Mouse (Mus musculus) ovary, postnatal 36 days (tissue): ENCODE data around the gene Erbb3.
A peak's percentile ranks its signal among the peaks of the same experiment; 100 is the strongest.

ENCODE experiments used
- DNase-seq: peaks from one replicate; pipeline ENCODE4 v3.0.0; 2022; ENCODE audit warnings: low spot score, mixed read lengths

Erbb3 gene

DNA sequence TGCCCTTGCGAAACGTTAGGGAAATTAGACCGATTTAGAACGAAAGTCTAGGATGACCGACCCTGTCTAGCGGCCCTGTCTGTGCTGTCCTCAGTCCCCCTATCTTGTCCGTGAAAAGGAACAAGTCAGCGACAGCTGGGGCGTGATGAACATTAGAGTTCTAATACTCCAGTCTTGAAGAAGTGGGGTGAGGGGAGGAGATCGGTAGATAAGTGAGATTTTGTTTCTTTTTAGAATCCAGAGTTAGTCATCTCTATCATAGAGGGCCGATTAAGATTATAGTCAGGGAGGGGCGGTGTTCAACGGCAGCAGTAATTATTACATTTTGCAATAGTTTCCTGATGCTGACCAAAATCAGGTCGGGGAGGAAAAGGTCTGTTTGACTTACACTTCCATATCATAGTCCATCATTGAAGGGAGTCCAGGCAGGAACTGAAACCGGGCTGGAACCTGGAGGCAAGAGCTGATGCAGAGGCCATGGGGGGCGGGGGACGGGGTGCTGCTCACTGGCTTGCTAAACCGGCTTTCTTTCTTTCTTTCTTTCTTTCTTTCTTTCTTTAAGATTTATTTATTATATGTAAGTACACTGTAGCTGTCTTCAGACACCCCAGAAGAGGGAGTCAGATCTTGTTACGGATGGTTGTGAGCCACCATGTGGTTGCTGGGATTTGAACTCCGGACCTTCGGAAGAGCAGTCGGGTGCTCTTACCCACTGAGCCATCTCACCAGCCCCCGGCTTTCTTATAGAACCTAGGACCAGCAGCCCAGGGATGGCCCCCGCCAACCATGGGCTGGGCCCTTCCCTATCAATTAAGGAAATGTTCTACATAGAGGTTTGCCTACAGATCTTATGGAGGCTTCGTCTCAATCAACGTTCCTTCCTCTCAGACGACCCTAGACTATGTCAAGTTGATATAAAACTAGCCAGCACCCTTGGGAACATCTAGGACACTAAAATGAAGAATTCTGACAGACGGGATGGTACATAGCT is 62.8 kb downstream of the Erbb3 start:
- DNase-seq = no peak

DNA sequence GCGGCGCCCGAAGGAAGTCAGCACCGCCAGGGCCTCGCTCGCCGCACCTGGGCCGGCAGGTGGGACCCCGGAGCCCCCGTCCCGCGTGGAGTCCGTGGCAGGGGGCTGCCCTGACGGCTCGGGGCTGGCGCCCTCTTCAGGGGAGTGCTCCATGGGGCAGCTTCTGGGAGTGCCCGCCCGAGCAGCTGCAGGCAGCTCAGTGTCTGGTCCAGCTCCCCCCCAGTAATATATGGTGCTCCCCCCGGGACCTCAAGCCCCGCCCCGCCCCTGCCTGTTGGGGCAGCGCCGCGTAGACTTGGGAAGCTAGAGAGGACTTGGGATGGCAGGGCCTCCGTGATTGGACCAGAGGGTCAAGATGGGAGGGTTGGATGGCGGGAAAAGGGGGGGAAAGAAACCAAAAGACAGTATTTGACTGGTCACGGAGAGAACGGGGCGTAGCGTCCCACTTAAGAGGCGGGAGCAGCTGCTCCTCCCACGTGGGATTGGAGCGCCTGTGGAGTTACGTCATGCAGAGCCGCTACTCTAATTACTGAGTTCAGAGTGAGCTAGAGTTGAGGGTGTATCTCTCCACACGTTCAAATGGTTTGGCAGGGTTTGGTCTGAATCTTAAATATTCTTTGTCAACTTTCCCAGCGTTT is 63.7 kb downstream of the Erbb3 start, which contains the start of gene Esyt1:
Gene Esyt1, minus strand, starts transcription at position 201 of the 638 bp plus-strand sequence.
- peak; percentile 90 for DNase-seq

DNA sequence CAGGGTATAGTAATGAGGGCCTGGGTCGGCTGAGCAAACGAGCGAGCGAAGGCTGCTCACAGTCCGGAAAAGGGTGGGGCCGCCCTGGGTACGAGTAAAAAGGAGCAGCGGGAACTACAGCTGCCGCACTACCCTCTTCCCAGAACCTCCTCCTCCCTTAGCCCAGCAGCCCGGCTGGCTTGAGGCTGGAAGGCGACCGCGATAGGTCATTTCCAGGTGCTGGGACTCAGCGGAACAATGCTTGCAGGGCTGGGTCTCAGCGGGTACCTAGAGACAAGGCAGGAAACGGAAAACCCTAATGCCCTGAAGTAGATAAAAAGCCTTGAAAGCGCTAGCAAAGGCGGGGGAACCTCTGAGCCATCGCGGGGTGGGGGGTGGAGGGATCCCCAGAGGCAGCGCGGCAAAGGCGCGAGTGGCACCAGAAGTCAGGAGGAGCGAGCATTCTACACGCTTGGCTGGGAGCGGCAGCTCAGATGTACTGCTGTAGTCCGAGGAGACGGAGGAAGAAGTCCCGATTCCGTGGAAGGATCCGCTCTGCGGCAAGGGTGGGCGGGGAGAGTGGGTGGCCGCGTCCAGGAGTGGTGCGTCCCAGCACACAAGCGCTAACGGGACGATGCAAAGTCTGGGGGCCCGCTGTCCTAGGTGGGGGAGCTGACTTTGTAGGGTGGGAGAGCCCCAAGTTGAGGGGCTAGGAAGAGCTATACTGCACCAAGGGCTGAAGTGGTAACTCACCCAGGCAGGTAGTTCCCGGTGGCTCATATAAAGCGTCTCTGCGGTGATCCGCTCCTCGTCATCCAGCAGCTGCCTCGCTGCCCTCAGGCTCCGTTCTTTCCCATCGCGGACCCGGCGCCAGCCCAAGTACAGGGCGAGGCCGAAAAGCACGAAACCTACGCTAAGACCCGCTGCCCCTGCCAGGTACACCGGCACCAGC is 64.5 kb downstream of the Erbb3 start:
- peak; percentile 59 for DNase-seq

DNA sequence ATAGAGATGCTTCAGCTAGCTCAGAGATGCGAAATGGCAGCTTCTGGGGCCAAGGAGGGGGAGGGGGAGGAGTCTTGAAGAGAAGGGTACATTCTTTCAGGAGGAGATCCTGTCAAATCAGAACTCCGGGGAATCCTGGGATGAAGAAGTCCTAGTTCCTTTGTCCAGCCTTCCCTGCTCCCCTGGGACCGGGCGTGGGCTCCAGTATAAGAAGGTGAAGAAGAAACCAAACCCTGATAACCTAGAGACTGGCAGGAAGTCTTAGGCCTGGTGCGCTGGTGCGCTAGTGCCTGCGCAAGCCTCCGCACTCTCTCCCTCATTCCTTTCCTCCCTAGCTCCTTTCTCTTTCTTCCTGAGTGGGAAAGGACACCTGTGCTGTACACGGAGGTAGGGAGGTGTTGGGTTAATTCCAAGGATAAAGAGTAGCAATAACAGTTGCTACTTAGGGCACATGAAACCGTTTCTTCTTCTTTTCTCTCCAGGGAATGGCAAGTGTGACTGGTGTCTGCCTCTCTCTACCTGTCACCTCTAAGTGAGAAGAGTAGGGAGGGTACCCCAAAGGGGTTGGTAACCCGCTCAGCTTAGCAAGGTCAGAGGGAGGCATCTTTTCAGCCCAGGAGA is 65.2 kb downstream of the Erbb3 start:
- no peak for DNase-seq

GRCm38 (mm10) chr10:128522351-128522750 is 67.1 kb downstream of the Erbb3 start:
- no peak for DNase-seq

DNA sequence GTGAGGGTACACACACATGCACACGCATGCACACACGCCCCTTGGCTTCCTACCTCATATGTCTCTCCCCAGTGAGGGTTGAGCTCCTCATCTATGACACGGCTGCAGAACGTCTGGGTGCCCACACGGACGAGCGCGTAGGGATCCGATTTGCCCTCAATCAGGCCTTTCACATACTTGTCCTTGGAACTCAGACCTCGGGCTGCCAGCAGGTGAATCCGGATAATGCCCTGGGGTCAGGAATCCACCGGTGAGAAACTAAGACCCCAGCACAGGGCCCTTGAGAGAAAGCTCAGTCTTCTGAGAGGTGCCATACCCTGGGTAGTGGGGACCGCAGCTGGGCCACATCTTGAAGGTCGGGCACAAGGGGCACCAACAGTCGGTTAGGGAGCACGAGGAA is 68.9 kb downstream of the Erbb3 start:
- DNase-seq = no peak

DNA sequence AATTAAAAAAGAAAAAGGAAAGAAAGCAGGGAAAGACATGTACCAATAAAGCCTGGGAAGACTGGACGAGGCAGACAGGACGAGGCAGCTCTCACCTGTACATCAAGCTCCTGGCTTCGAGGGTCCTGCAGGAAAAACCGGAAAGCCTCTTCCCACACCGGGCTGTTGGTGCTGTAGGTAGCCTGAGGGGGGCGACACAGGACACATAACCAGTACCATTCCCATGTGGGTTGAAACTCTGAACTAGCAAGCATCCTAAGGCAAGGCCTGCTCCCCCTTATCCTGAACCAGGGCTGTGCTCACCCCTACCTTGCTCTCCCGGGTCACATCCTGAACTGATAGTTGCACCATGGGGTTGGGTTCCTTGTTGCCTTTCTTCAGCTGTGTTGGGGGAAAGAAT is 70.6 kb downstream of the Erbb3 start:
- DNase-seq = no peak
